Mouse (Mus musculus) gastrocnemius, postnatal 25 days (tissue): ENCODE data around the gene Paxbp1. TPM values are rescaled to one million over a fixed set of nuclear protein-coding genes. Genes with fewer than 3 reads are reported as not detected.

Experiments
- DNase-seq: peaks from one replicate; pipeline ENCODE4 v3.0.0; 2022
- total RNA-seq, 2 experiments: library from RNA; stranded (reverse); gene quantifications; 1 replicate in 1 of 2; 2 replicates in 1 of 2; pipeline ENCODE4 v1.2.3; 2021

Gene Paxbp1
- total RNA-seq, 2 experiments from 2014 or later = 8.9 to 9.8 TPM

GRCm38 (mm10) chr16:90999827-91000226 is 44.5 kb downstream of the Paxbp1 start:
- DNase-seq = no peak

GRCm38 (mm10) chr16:90997822-90998221 is 46.5 kb downstream of the Paxbp1 start:
- no peak for DNase-seq

- no peak for DNase-seq
These were observed 47.8 kb downstream of the Paxbp1 start for GRCm38 (mm10) chr16:90996327-90997243.

- no peak for DNase-seq
These were observed 48.8 kb downstream of the Paxbp1 start for GRCm38 (mm10) chr16:90995498-90995897.

- DNase-seq = no peak
These were observed 49.3 kb downstream of the Paxbp1 start for GRCm38 (mm10) chr16:90995023-90995422.

GRCm38 (mm10) chr16:90989162-90989561 is 55.2 kb downstream of the Paxbp1 start:
- DNase-seq = no peak

GRCm38 (mm10) chr16:90988665-90989064 is 55.7 kb downstream of the Paxbp1 start:
- DNase-seq = no peak

- DNase-seq = no peak
These were observed 56.3 kb downstream of the Paxbp1 start for GRCm38 (mm10) chr16:90988039-90988438.

GRCm38 (mm10) chr16:90971004-90971403 is 73.3 kb downstream of the Paxbp1 start:
- no peak for DNase-seq

- no peak for DNase-seq
These were observed 78.1 kb downstream of the Paxbp1 start for GRCm38 (mm10) chr16:90966241-90966640.

GRCm38 (mm10) chr16:90964302-90964701 is 80.0 kb downstream of the Paxbp1 start:
- no peak for DNase-seq

Other genes starting within 250 kb of the Paxbp1 start
- 1 to 10 TPM; 3.5 to 4.5 TPM for gene Urb1, start 234.1 kb downstream of the Paxbp1 start, total RNA-seq
- under 1 TPM in 1 of 2 experiments, not detected in 1; 0.24 TPM for gene Eva1c, start 217.8 kb downstream of the Paxbp1 start, total RNA-seq
- gene Cfap298, start 109.4 kb downstream of the Paxbp1 start, total RNA-seq = 10 to 100 TPM; 23.8 to 25.9 TPM
- gene Synj1, start 33.2 kb downstream of the Paxbp1 start, total RNA-seq = 10 to 100 TPM in 1 of 2 experiments, 1 to 10 TPM in 1; 10.0 to 10.9 TPM
- gene 4932438H23Rik, start 50.6 kb upstream of the Paxbp1 start, total RNA-seq = under 1 TPM; 0.33 to 0.38 TPM
- gene Olig2, start 180.9 kb upstream of the Paxbp1 start, total RNA-seq = not detected
- not detected for gene Olig1, start 225.2 kb upstream of the Paxbp1 start, total RNA-seq